In the genomic region with DNA sequence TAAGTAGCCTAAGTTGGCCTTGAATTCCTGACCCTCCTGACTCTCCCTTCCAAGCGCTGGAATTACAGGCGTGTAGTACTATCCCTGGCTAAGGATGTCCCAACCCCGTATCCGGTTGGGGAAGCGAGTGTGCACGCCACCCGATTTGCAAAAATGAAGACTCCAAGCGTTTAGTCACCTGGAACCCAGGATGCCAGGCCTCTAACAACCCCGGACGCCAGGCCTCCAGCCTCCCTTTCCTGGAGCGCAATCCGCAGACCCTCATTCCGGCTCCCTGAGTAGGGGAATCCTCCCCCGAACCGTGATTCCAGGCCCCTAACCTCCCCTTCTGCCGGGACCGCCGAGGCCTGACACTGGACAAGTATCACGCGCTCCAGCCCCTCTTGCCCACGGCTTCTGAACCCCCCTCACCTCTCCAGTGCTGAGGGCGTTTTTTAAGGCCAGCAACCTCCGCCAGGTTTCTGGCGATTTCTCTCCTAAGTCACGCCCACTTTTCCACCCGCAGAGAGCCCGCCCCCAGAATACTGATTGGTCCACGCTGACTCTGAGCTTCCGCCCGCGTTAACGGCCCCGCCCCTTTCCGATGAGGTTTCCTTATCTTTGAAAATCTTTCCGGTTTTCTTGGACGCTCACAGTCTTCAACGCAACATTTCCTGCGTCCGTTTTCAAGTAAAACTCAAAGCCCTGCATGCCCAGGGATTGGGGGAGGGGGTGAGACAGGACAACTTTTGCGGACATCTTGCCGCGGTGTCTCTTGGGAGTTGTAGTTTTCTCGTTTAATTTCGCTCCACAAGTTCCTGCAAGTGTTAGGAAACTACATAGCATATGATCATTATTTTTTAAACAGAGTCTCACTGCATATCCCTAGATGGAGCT, we compare ENCODE assay signal across 8 mouse cellular contexts. TPM values are rescaled to one million over a fixed set of nuclear protein-coding genes. Genes with fewer than 3 reads are reported as not detected.
A peak's percentile ranks its signal among the peaks of the same experiment; 100 is the strongest.
DNase-seq lines count a peak whose midpoint lies in the region; ATAC-seq lines count a peak whose summit lies in the region.

Nucb1 (minus strand) TSS at position 495 of the 876 bp plus-strand sequence.

- peak within 1 kb of the TSS; percentile 67 for H3K4me3 ChIP-seq in hindbrain, embryonic 11.5 days (ENCODE audit: low read depth, low read length)

- H3K36me3 ChIP-seq in hindbrain, embryonic 11.5 days (ENCODE audit: control insufficient read depth, insufficient read depth, low read length) = no peaks in the 10 kb centered on the region

- ATAC-seq in hindbrain, embryonic 11.5 days (ENCODE audit: low FRiP score) = peak; percentile 92

- peak within 1 kb of the TSS; percentile 78 for H3K4me2 ChIP-seq in hindbrain, embryonic 11.5 days (replicated peaks; ENCODE audit: low read depth, low read length)

- H3K4me1 ChIP-seq in hindbrain, embryonic 11.5 days (replicated peaks; ENCODE audit: control insufficient read depth, insufficient read depth, low read length) = peaks cover 4% of the 10 kb centered on the region

- WGBS in hindbrain, embryonic 11.5 days = under 1% methylated on average over 44 of the region's 44 CpGs

- H3K27me3 ChIP-seq in hindbrain, embryonic 11.5 days (ENCODE audit: control insufficient read depth, insufficient read depth, low read length) = no peaks in the 10 kb centered on the region

- H3K9ac ChIP-seq in hindbrain, embryonic 11.5 days (ENCODE audit: low read depth, low read length) = peak within 1 kb of the TSS; percentile 83

- H3K27ac ChIP-seq in hindbrain, embryonic 11.5 days (ENCODE audit: low read depth, low read length) = peak within 1 kb of the TSS; percentile 43

- H3K9me3 ChIP-seq in hindbrain, embryonic 11.5 days (ENCODE audit: control insufficient read depth, low read length) = no peaks in the 10 kb centered on the region

- peak; percentile 92 for DNase-seq in MN1 (ENCODE audit: low spot score)
- DNase-seq in cerebellum, adult 9-10 months = peak; percentile 93
- DNase-seq in frontal cortex, adult 2 months (ENCODE audit: extremely low spot score in 1 of 2, low spot score in 1 of 2) = peak; percentile 85 to 90
- peak; percentile 94 for DNase-seq in hindbrain, embryonic 11.5 days (ENCODE audit: low spot score)
- DNase-seq in layer of hippocampus, postnatal 10 days (ENCODE audit: low spot score in 2 of 2) = peak; percentile 86 to 88
- DNase-seq in lung, postnatal 10 days = peak; percentile 98
- DNase-seq in ovary, postnatal 36 days (ENCODE audit: low spot score) = peak; percentile 86
- DNase-seq in thymus, postnatal 25 days = peak; percentile 94

RNA-seq across cellular contexts. Expression of gene Nucb1, which starts in this region (rescaled TPM):
- polyA plus RNA-seq in frontal cortex, adult 2 months (2012; rRNA removed) = 88.5 and 103 TPM in 2 replicates
- 88.6 and 92.7 TPM in 2 replicates for polyA plus RNA-seq in hindbrain, embryonic 11.5 days (2014; fragmentation: Nextera tagmentation; extraction: Ambion mirVana)
- total RNA-seq in layer of hippocampus, postnatal 10 days (2021) = 100 to 1,000 TPM; 107 to 117 TPM

Comparison
In these comparisons a context has a peak if more than half of its experiments do, and no peak if none do; other contexts are left out.
1. Peak in every context shown above with its lines: DNase-seq, ATAC-seq, H3K4me3 ChIP-seq and H3K27ac ChIP-seq.